In genomic region chr15:83746311-83746710, GRCm38 (mm10) we compare ENCODE assay signal across 13 mouse cellular contexts. TPM values are rescaled to one million over a fixed set of nuclear protein-coding genes. Genes with fewer than 3 reads are reported as not detected.
DNase-seq lines count a peak whose midpoint lies in the region; ATAC-seq and TF ChIP-seq lines count a peak whose summit lies in the region.
"Had no signal": no experiment of that assay in that cellular context is flagged by ENCODE, and none has a peak within 500 bp of the region (broad histone marks: within the 10 kb centered on the region; RNA-seq: fewer than 3 reads in every experiment).

No protein-coding gene starts in this region.

- no peak overlapping the region for H3K9ac ChIP-seq in embryonic facial prominence, embryonic 11.5 days (replicated peaks; ENCODE audit: low read length)
- no peak overlapping the region for H3K9ac ChIP-seq in intestine, postnatal 0 days (ENCODE audit: low read depth, low read length)

- H3K4me1 ChIP-seq in embryonic facial prominence, embryonic 11.5 days (ENCODE audit: control insufficient read depth, insufficient read depth, low read length), result peaks cover 4% of the 10 kb centered on the region
- no peaks in the 10 kb centered on the region for H3K4me1 ChIP-seq in intestine, postnatal 0 days (replicated peaks; ENCODE audit: control insufficient read depth, insufficient read depth, low read length)

- DNase-seq in left cerebral cortex, adult 11 months (ENCODE audit: low spot score), result peak; percentile 71
- no peak for DNase-seq in left cerebral cortex, postnatal 4 days
- DNase-seq in embryonic facial prominence, embryonic 11.5 days (ENCODE audit: low spot score), result no peak
- peak; percentile 79 to 94 for DNase-seq in frontal cortex, postnatal 36 days (ENCODE audit: low spot score in 2 of 2)
- DNase-seq in right cerebral cortex, postnatal 10 days (ENCODE audit: low spot score in 2 of 2), result peak; percentile 82 to 88
- no peak for DNase-seq in gastrocnemius, postnatal 14 days
- DNase-seq: adrenal gland, postnatal 36 days; cerebellum, adult 9-10 months; thymus, postnatal 14 days had no signal

- no peak overlapping the region for H3K4me2 ChIP-seq in embryonic facial prominence, embryonic 11.5 days (ENCODE audit: low read depth, low read length)
- H3K4me2 ChIP-seq in intestine, postnatal 0 days (replicated peaks; ENCODE audit: low read depth), result no peak overlapping the region

- WGBS in embryonic facial prominence, embryonic 11.5 days, result 73% methylated on average over 16 of the region's 16 CpGs
- WGBS in intestine, postnatal 0 days, result 60% methylated on average over 16 of the region's 16 CpGs

- no peaks in the 10 kb centered on the region for H3K36me3 ChIP-seq in embryonic facial prominence, embryonic 11.5 days (replicated peaks; ENCODE audit: control insufficient read depth, insufficient read depth, low read depth, low read length)
- no peaks in the 10 kb centered on the region for H3K36me3 ChIP-seq in intestine, postnatal 0 days (ENCODE audit: control insufficient read depth, insufficient read depth)

- no peak for ATAC-seq in embryonic facial prominence, embryonic 11.5 days (replicated peaks; ENCODE audit: insufficient number of reproducible peaks, low FRiP score, low TSS enrichment, low read depth)
- no peak for ATAC-seq in intestine, postnatal 0 days
- ATAC-seq: hindbrain, embryonic 16.5 days had no signal

- H3K27me3 ChIP-seq in embryonic facial prominence, embryonic 11.5 days (ENCODE audit: control insufficient read depth, insufficient read depth, low read length), result no peaks in the 10 kb centered on the region
- no peaks in the 10 kb centered on the region for H3K27me3 ChIP-seq in intestine, postnatal 0 days (replicated peaks; ENCODE audit: control insufficient read depth, insufficient read depth, low read length)

- H3K4me3 ChIP-seq in embryonic facial prominence, embryonic 11.5 days (ENCODE audit: low read depth, low read length), result no peak overlapping the region
- no peak overlapping the region for H3K4me3 ChIP-seq in intestine, postnatal 0 days (ENCODE audit: low read depth, low read length)

- H3K27ac ChIP-seq in embryonic facial prominence, embryonic 11.5 days (replicated peaks; ENCODE audit: low read depth, low read length), result 0 out of 2 replicates have a peak overlapping the region, but pooled peaks have one; percentile 8
- H3K27ac ChIP-seq in intestine, postnatal 0 days (ENCODE audit: low read depth, low read length), result no peak overlapping the region
- H3K27ac ChIP-seq: macrophage had no signal

- intact Hi-C loops in left cerebral cortex, postnatal 4 days (cut with DNase I), result no loop called here
- intact Hi-C loops in gastrocnemius, postnatal 14 days (cut with DNase I; ENCODE audit: low total_unique reads), result no loop called here

- TF ChIP-seq CTCF in intestine, postnatal 0 days (IDR thresholded peaks at IDR 0.05; ENCODE audit: low read depth), result no peak

- no peaks in the 10 kb centered on the region for H3K9me3 ChIP-seq in embryonic facial prominence, embryonic 11.5 days (replicated peaks; ENCODE audit: control insufficient read depth, low read length)
- no peaks in the 10 kb centered on the region for H3K9me3 ChIP-seq in intestine, postnatal 0 days (ENCODE audit: control insufficient read depth)

RNA-seq across cellular contexts. Expression of gene Scube1, which starts 21.5 kb away (rescaled TPM):
- total RNA-seq in left cerebral cortex, postnatal 4 days (2021), result 10 to 100 TPM; 61.6 to 73.2 TPM
- 30.2 and 32.8 TPM in 2 replicates for polyA plus RNA-seq in embryonic facial prominence, embryonic 11.5 days (2014; fragmentation: Nextera tagmentation; extraction: Ambion mirVana)
- polyA plus RNA-seq in intestine, postnatal 0 days (2015; fragmentation: Nextera tagmentation; extraction: Ambion mirVana), result 2.5 and 2.7 TPM in 2 replicates
- 1 to 10 TPM; 1.2 to 1.7 TPM for total RNA-seq in gastrocnemius, postnatal 14 days (2021)
- total RNA-seq: MEL had no signal
- polyA plus RNA-seq: macrophage had no signal

RNA-seq across cellular contexts. Expression of gene Mpped1, which starts 33.0 kb away (rescaled TPM):
- 100 to 1,000 TPM; 444 to 539 TPM for total RNA-seq in left cerebral cortex, postnatal 4 days (2021)
- 6.3 and 6.9 TPM in 2 replicates for polyA plus RNA-seq in embryonic facial prominence, embryonic 11.5 days (2014; fragmentation: Nextera tagmentation; extraction: Ambion mirVana)
- polyA plus RNA-seq in intestine, postnatal 0 days (2015; fragmentation: Nextera tagmentation; extraction: Ambion mirVana), result 0.07 and 0.16 TPM in 2 replicates
- total RNA-seq in gastrocnemius, postnatal 14 days (2021), result not detected
- total RNA-seq: adrenal gland, postnatal 36 days; MEL had no signal
- polyA plus RNA-seq: macrophage had no signal

Comparison
In these comparisons a context has a peak if more than half of its experiments do, and no peak if none do; other contexts are left out.
1. DNase-seq: peak in left cerebral cortex, adult 11 months (single experiment), frontal cortex, postnatal 36 days (2 of 2) and right cerebral cortex, postnatal 10 days (2 of 2); none in left cerebral cortex, postnatal 4 days (single experiment), embryonic facial prominence, embryonic 11.5 days (single experiment) and gastrocnemius, postnatal 14 days (single experiment).
2. RNA of gene Scube1, which starts 21.5 kb away (total RNA-seq): 61.6 to 73.2 TPM in left cerebral cortex, postnatal 4 days; 1.2 to 1.7 TPM in gastrocnemius, postnatal 14 days; every median in the first group is over 10 times any median in the second.
3. RNA of gene Mpped1, which starts 33.0 kb away (total RNA-seq): 444 to 539 TPM in left cerebral cortex, postnatal 4 days; not detected in gastrocnemius, postnatal 14 days; every median in the first group is over 100 times any median in the second.